Mouse (Mus musculus) midbrain, postnatal 0 days (tissue): Measurements from ENCODE around the gene Slc4a4. TPM values are rescaled to one million over a fixed set of nuclear protein-coding genes. Genes with fewer than 3 reads are reported as not detected.

Experiments
- ATAC-seq: fragments of 200-750 bp; cut with Nextera tagmentation; 2 replicates; pipeline ENCODE4 v1.8.0; 2017; ENCODE audit warnings: moderate number of reproducible peaks, mild to moderate bottlenecking, moderate TSS enrichment, moderate library complexity; ENCODE audit not compliant: low FRiP score
- DNase-seq: peaks from one replicate; pipeline ENCODE4 v3.0.0-alpha.2; 2015; ENCODE audit warnings: low spot score
- H3K27ac ChIP-seq: fragments of 300-500 bp; sonication (generic); 2 replicates; pipeline ENCODE4 v1.5.1; 2014; ENCODE audit warnings: low read depth, mild to moderate bottlenecking, low read length, mixed read lengths
- H3K27me3 ChIP-seq: fragments of 300-500 bp; sonication (generic); 2 replicates; pipeline ENCODE4 v1.6.1; 2014; ENCODE audit warnings: low read length, control low read depth, mixed read lengths; ENCODE audit not compliant: insufficient read depth
- H3K36me3 ChIP-seq: fragments of 300-500 bp; sonication (generic); 2 replicates; pipeline ENCODE4 v1.6.1; 2014; ENCODE audit warnings: low read length, control low read depth, mixed read lengths; ENCODE audit not compliant: insufficient read depth
- H3K4me1 ChIP-seq: fragments of 300-500 bp; sonication (generic); 2 replicates; pipeline ENCODE4 v1.6.1; 2014; ENCODE audit warnings: mild to moderate bottlenecking, control low read depth, antibody characterized with exemption, low read length, mixed read lengths; ENCODE audit not compliant: insufficient read depth
- H3K4me2 ChIP-seq: fragments of 300-500 bp; sonication (generic); 2 replicates; pipeline ENCODE4 v1.6.1; 2014; ENCODE audit warnings: low read depth, mild to moderate bottlenecking, low read length, mixed read lengths; ENCODE audit not compliant: poor library complexity, severe bottlenecking
- H3K4me3 ChIP-seq: fragments of 300-500 bp; sonication (generic); 2 replicates; pipeline ENCODE4 v1.5.1; 2014; ENCODE audit warnings: low read depth, mild to moderate bottlenecking, low read length, moderate library complexity
- H3K9ac ChIP-seq: fragments of 300-500 bp; sonication (generic); replicated peaks from 2 replicates; pipeline ENCODE4 v1.6.1; 2014; ENCODE audit warnings: mild to moderate bottlenecking, low read length, moderate library complexity, mixed read lengths; ENCODE audit not compliant: poor library complexity, severe bottlenecking
- H3K9me3 ChIP-seq: fragments of 300-500 bp; sonication (generic); 2 replicates; pipeline ENCODE4 v1.6.1; 2016; ENCODE audit warnings: low read length, control low read depth
- CTCF ChIP-seq: IDR thresholded peaks from 2 replicates; pipeline ENCODE4 v1.5.1; 2016; ENCODE audit warnings: antibody characterized with exemption, mild to moderate bottlenecking
- WGBS: fragments of 180-500 bp; shearing (Covaris S2); extraction: QIAGEN DNeasy Blood & Tissue Kit; methylation state at CpG from one replicate; pipeline ENCODE4 v1.1.7; 2014; 5-methylcytosine and 5-hydroxymethylcytosine counted together
- polyA plus RNA-seq: library from polyadenylated mRNA; unstranded; fragments of >200 nt; fragmentation: Nextera tagmentation; extraction: Ambion mirVana; gene quantifications from 2 replicates; pipeline ENCODE4 v1.2.1, GENCODE M21; 2015
- total RNA-seq: library from RNA; depleted of rRNA; stranded (reverse); fragments of >200 nt; gene quantifications from 2 replicates; pipeline ENCODE4 v1.2.3, GENCODE M21; 2014

Gene Slc4a4
- total and polyA plus RNA-seq, 2 experiments from 2014 or later = 17.4 to 57.3 TPM

DNA sequence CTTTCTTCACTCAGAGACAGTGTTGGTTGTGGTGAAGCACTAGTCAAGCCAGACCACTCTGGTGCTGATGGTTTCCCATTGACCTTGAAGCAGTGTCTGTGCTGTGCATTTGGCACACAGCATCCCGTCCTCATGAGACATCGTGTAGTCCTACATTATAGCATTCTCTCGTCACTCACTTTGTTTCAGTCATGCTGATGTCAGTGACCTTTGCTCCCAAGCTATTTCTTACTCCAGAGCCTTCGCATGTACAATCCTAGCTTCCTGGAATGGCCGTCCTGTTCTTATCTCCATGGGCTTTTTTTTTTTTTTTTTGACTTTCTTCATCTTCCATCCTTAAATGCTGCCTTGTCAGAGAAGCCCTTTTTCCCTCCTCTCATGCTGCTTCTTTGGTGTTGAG is 71.1 kb downstream of the Slc4a4 start:
- Histone ChIP-seq H3K4me2 (no peak overlapping the region), H3K4me3 (no peak overlapping the region), H3K9me3 (no peaks in the 10 kb centered on the region), H3K36me3 (no peaks in the 10 kb centered on the region), H3K9ac (no peak overlapping the region), H3K27me3 (no peaks in the 10 kb centered on the region), H3K27ac (no peak overlapping the region), H3K4me1 (no peaks in the 10 kb centered on the region)
- 92% methylated on average over 5 of the region's 5 CpGs for WGBS
- ATAC-seq = no peak
- TF ChIP-seq CTCF = no peak
- no peak for DNase-seq

DNA sequence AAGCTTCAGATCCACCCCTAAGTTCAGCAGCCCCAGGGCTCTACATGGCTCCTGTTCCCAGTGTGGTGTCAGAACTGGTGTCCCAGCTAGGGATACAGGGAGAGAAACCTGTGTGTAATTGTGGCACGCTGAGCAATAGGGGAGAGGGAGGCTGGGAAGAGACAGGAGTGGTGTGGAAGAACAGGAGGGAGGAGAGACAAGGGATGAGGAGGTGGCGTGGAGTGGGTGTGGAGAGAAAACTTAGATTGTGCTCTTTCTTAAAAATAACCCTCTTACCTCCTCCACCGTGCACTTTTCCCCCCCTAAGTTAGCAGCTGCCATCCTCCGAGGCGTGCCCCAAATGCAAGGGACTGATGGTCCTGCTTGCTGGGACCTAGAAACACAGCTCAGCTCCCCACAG is 72.3 kb downstream of the Slc4a4 start:
- Histone ChIP-seq H3K4me3 (no peak overlapping the region), H3K27ac (no peak overlapping the region), H3K4me2 (no peak overlapping the region), H3K9ac (no peak overlapping the region), H3K4me1 (no peaks in the 10 kb centered on the region), H3K27me3 (no peaks in the 10 kb centered on the region), H3K9me3 (no peaks in the 10 kb centered on the region), H3K36me3 (no peaks in the 10 kb centered on the region)
- no peak for TF ChIP-seq CTCF
- 89% methylated on average over 5 of the region's 5 CpGs for WGBS
- DNase-seq (no peak), ATAC-seq (no peak)

DNA sequence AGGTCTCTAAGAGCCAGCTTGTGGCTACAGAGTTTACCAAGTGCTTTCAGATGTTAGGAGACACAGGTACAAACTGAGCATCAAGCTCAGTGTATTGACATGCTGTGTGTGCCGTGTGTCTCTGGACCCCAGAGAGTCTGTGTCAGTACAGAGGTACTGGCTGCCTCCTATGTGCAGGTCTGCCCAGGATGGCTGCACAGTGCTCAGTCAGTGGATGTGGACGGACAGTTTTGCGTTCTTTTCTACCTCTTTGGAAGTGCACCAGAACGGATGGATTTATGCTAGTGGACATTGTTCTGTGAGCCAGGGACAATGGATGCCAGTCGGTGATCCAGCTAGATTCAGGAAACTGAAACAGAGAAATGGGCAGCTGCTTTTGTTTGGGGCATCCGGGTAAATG is 72.8 kb downstream of the Slc4a4 start:
- WGBS = 48% methylated on average over 6 of the region's 6 CpGs
- no peak overlapping the region for H3K4me3 ChIP-seq
- no peaks in the 10 kb centered on the region for H3K4me1 ChIP-seq
- DNase-seq (no peak), ATAC-seq (no peak)
- no peak overlapping the region for H3K27ac ChIP-seq
- no peaks in the 10 kb centered on the region for H3K36me3 ChIP-seq
- no peak for TF ChIP-seq CTCF
- H3K9ac ChIP-seq = no peak overlapping the region
- H3K27me3 ChIP-seq = no peaks in the 10 kb centered on the region
- H3K9me3 ChIP-seq = no peaks in the 10 kb centered on the region
- no peak overlapping the region for H3K4me2 ChIP-seq

DNA sequence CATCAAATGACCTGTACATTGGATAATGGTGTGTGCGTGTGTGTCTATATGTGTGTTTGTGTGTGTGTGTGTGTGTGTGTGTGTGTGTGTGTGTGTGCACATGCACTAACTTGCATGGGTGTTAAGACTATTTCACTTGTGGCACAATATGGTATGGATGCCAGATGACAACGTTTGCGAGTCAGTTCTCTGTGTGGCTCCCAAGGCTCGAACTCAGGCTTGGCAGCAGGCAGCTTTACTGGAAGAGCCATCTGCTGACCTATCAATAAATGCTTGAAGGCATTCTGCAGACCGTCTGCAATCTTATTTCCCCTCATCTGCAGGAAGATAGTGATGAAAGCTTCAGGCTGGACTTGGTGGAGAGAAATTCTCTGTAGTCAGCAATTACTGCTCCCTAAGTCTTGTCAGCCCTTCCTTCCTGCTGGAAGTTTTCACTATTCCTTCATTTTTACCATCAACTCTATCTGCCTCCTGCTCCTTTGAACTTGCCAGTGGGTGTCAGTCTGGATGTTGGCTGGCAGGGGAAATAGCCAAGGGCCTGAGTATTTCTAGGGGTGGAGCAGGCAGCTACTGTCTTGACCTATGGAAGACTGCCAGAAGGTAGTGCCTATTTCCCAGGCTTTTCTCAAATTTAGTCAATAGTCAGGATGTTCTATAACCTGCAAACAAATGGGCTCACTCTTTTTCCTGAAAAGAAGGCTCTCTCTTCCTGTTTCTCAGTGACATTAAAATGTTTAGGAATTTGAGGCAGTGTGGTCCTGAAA is 73.9 kb downstream of the Slc4a4 start:
- WGBS = 81% methylated on average over 5 of the region's 5 CpGs
- H3K4me3 ChIP-seq = no peak overlapping the region
- H3K4me2 ChIP-seq = no peak overlapping the region
- ATAC-seq (no peak), DNase-seq (no peak)
- no peak for TF ChIP-seq CTCF
- H3K9ac ChIP-seq = no peak overlapping the region
- no peaks in the 10 kb centered on the region for H3K9me3 ChIP-seq
- no peaks in the 10 kb centered on the region for H3K4me1 ChIP-seq
- H3K27ac ChIP-seq = no peak overlapping the region
- H3K36me3 ChIP-seq = no peaks in the 10 kb centered on the region
- H3K27me3 ChIP-seq = no peaks in the 10 kb centered on the region

DNA sequence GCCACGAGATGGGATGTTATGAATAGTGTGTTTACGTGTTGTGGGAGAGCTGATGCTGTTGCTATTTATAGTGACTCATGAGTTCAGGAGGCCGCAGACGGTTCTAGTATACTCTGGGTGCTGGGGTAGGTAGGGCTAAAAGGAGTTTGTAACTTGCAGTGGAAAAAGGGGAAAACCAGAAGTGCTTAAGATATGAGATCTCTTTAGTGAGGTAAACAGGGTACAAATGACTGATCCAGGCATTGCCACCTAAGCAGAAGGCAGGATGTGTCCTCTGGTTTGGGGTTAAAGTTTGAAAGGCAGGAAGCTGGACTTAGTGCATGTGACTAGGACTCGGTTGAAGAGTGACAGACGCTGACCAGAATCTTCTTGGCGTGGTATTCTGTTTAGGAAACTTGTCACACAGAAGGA is 74.7 kb downstream of the Slc4a4 start:
- Histone ChIP-seq H3K36me3 (no peaks in the 10 kb centered on the region), H3K27ac (no peak overlapping the region), H3K4me3 (no peak overlapping the region), H3K4me2 (no peak overlapping the region), H3K4me1 (no peaks in the 10 kb centered on the region), H3K9me3 (no peaks in the 10 kb centered on the region), H3K27me3 (no peaks in the 10 kb centered on the region), H3K9ac (no peak overlapping the region)
- WGBS = 84% methylated on average over 7 of the region's 7 CpGs
- DNase-seq (no peak), ATAC-seq (no peak)
- no peak for TF ChIP-seq CTCF

DNA sequence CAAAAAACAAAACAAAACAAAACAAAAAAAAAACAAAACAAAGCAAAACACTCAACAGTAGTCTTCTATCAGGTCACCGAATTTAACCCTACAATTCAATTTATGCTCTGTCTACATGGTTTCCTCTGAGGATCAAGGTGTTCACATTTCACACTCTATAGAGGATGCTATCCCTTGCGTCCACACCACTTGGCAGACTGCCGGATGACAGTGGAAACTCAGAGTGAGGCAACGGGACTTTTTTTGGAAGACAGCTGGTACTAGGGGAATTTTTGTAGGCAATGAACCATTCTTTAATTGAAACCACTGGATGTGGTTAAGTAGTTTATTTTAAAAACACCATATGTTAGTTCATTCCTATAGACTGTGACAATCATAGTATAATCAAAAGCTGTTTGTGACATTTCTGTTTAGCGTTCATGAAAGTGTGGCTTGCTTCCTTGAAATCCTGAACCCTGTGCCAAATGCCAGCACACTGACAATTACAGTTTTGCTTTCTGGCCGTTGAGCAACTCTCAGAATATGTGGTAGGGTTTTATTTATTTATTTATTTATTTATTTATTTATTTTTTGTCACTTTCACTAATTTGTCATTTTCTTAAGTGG is 78.2 kb downstream of the Slc4a4 start:
- ATAC-seq = no peak
- H3K4me2 ChIP-seq = no peak overlapping the region
- H3K27me3 ChIP-seq = no peaks in the 10 kb centered on the region
- no peak for TF ChIP-seq CTCF
- H3K4me1 ChIP-seq = no peaks in the 10 kb centered on the region
- H3K9ac ChIP-seq = no peak overlapping the region
- H3K36me3 ChIP-seq = no peaks in the 10 kb centered on the region
- H3K4me3 ChIP-seq = no peak overlapping the region
- 82% methylated on average over 6 of the region's 6 CpGs for WGBS
- H3K9me3 ChIP-seq = no peaks in the 10 kb centered on the region
- H3K27ac ChIP-seq = no peak overlapping the region
- DNase-seq = no peak
